Mouse (Mus musculus): ENCODE measurements at regions not wholly inside any gene's neighbourhood (a gene's known extent, or its start where the extent isn't known, plus 50 kb on each side); places are given as distances from the start of the nearest gene placed in this dataset.

- no peak for TF ChIP-seq CTCF (IDR thresholded peaks at IDR 0.05; ENCODE audit: control insufficient read depth, insufficient read depth, insufficient replicate concordance, low read depth, low read length)
- no peak for TF ChIP-seq POLR2A (IDR thresholded peaks at IDR 0.05; ENCODE audit: control insufficient read depth, low read depth, low read length)
These were observed 115.1 kb downstream of the Actbl2 start for GRCm38 (mm10) chr13:111369916-111370315.
